Mouse (Mus musculus) liver, embryonic 16.5 days (tissue): ENCODE measurements around the gene Emilin2. TPM values are rescaled to one million over a fixed set of nuclear protein-coding genes. Genes with fewer than 3 reads are reported as not detected.

Experiments used
- ATAC-seq: fragments of 200-750 bp; cut with Nextera tagmentation; 2 replicates; pipeline ENCODE4 v1.8.0; 2017; ENCODE audit warnings: low read depth, mild to moderate bottlenecking, moderate number of reproducible peaks, moderate library complexity
- H3K27ac ChIP-seq: fragments of 300-500 bp; sonication (generic); 2 replicates; pipeline ENCODE4 v1.5.1; 2014; ENCODE audit warnings: mild to moderate bottlenecking, low read length
- H3K27me3 ChIP-seq: fragments of 300-500 bp; sonication (generic); 2 replicates; pipeline ENCODE4 v1.6.1; 2014; ENCODE audit warnings: low read depth, low read length, mixed read lengths; ENCODE audit not compliant: control insufficient read depth, insufficient read depth
- H3K36me3 ChIP-seq: fragments of 300-500 bp; sonication (generic); 2 replicates; pipeline ENCODE4 v1.6.1; 2014; ENCODE audit warnings: mild to moderate bottlenecking; ENCODE audit not compliant: control insufficient read depth, insufficient read depth
- H3K4me1 ChIP-seq: fragments of 300-500 bp; sonication (generic); 2 replicates; pipeline ENCODE4 v1.6.1; 2014; ENCODE audit warnings: low read depth, low read length, mixed read lengths; ENCODE audit not compliant: control insufficient read depth
- H3K4me2 ChIP-seq: fragments of 300-500 bp; sonication (generic); 2 replicates; pipeline ENCODE4 v1.6.1; 2014; ENCODE audit warnings: low read depth, low read length, mixed read lengths
- H3K4me3 ChIP-seq: fragments of 300-500 bp; sonication (generic); 2 replicates; pipeline ENCODE4 v1.5.1; 2014; ENCODE audit warnings: low read depth, mild to moderate bottlenecking, low read length
- H3K9ac ChIP-seq: fragments of 300-500 bp; sonication (generic); 2 replicates; pipeline ENCODE4 v1.6.1; 2014; ENCODE audit warnings: low read depth, low read length
- H3K9me3 ChIP-seq: fragments of 300-500 bp; sonication (generic); replicated peaks from 2 replicates; pipeline ENCODE4 v1.6.1; 2016; ENCODE audit warnings: low read length; ENCODE audit not compliant: control insufficient read depth
- WGBS: fragments of 180-500 bp; shearing (Covaris S2); extraction: QIAGEN DNeasy Blood & Tissue Kit; methylation state at CpG from one replicate; pipeline ENCODE4 v1.1.7; 2014; ENCODE audit not compliant: insufficient replicate concordance; 5-methylcytosine and 5-hydroxymethylcytosine counted together
- polyA plus RNA-seq: library from polyadenylated mRNA; unstranded; fragments of >200 nt; fragmentation: Nextera tagmentation; extraction: Ambion mirVana; gene quantifications from 2 replicates; pipeline ENCODE4 v1.2.1, GENCODE M21; 2015

The Emilin2 gene
- polyA plus RNA-seq, 1 experiment from 2014 or later, result 20.0 TPM

DNA sequence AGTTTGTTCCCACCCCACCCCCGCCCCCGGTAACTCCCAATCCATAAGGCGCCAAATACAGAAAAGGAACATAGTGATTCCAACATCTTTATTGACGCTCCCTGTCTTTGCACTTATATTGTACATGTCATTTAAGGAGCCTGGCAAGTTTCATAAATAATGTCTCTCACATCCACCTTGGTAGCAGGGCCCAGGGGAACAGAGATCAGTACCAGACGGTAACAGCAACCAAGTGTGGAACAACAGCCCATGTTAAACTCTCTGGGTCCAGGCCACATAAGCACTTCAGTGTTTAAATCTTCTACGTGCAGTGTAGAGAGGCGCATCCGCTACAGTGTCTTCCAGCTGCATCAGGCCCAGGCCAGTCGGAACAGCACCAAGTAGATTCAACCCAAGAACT lies 59.7 kb downstream of the Emilin2 start:
- no peak overlapping the region; the same call in 1 of the 2 replicates for H3K27ac ChIP-seq
- 89% methylated on average over 9 of the region's 9 CpGs for WGBS
- H3K36me3 ChIP-seq, result peaks cover 50% of the 10 kb centered on the region
- H3K27me3 ChIP-seq, result no peaks in the 10 kb centered on the region
- H3K9ac ChIP-seq, result no peak overlapping the region
- no peak overlapping the region for H3K4me2 ChIP-seq
- H3K4me3 ChIP-seq, result no peak overlapping the region
- H3K9me3 ChIP-seq, result no peaks in the 10 kb centered on the region
- H3K4me1 ChIP-seq, result peaks cover 33% of the 10 kb centered on the region
- no peak for ATAC-seq

DNA sequence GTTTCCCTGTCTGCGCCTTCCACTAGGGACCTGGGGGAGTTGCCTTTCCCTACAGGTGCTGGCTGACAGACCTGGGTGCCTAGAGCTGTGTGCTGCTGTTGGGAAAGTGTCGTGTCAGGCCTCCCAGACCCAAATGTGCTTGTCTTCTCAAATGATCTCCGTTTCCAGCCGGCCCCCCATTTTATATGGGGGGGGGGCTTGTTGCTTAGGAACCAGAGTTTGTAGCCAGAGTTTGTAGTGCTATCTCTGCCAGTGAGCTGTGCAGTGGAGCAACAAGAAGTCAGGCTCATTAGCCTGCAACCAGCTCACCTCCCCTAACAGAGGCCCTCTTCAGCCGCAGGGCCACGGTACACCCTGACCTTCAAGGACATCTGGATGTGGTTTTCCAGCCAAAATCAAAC lies 60.2 kb downstream of the Emilin2 start:
- H3K27ac ChIP-seq, result no peak overlapping the region; the same call in 1 of the 2 replicates
- WGBS, result 58% methylated on average over 6 of the region's 6 CpGs
- H3K4me2 ChIP-seq, result no peak overlapping the region
- H3K4me1 ChIP-seq, result peaks cover 28% of the 10 kb centered on the region
- peaks cover 55% of the 10 kb centered on the region for H3K36me3 ChIP-seq
- H3K9me3 ChIP-seq, result no peaks in the 10 kb centered on the region
- H3K4me3 ChIP-seq, result no peak overlapping the region
- no peak for ATAC-seq
- H3K9ac ChIP-seq, result no peak overlapping the region
- no peaks in the 10 kb centered on the region for H3K27me3 ChIP-seq

DNA sequence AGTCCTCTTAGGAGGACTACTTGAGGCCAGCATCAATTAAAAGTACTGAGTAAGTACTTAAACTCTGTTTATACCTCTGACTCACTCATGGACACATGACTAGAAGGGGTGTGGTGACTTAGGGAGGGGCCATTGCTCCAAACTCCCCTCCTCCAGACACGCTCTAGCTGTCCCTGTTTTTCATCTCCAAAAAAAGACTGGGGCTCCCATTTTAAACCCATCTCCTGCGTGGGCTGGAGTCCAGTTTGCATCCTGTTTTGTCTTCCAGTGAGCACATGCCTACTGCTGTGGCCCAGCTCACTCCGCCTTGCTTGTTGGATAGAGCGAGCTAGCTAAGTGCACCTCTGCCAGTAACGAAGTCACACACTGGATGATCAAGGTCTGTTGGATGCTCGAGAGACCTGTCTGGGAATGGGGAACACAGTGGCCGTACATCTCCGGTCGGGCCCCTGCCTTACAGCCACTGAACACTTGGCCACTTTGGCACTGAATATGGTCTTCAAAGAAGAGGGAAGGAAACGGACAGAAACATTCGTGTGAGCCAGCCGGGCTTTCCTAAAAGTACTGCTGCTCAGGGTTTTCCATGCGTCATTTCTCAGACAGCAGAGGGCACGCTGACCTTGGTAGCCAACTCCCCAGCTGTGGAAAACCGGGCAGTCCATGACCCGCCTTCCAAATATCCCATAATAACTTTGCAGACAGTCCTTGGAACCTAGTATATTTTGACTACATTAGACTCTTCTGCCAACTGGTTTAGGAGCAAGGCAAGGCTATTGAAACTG lies 60.8 kb downstream of the Emilin2 start:
- peaks cover 56% of the 10 kb centered on the region for H3K36me3 ChIP-seq
- H3K4me2 ChIP-seq, result no peak overlapping the region
- 77% methylated on average over 16 of the region's 16 CpGs for WGBS
- no peaks in the 10 kb centered on the region for H3K9me3 ChIP-seq
- H3K4me3 ChIP-seq, result no peak overlapping the region
- peak; percentile 64 for ATAC-seq
- peak overlapping the region; percentile 22; the same call in 1 of the 2 replicates for H3K27ac ChIP-seq
- H3K4me1 ChIP-seq, result peaks cover 22% of the 10 kb centered on the region
- no peak overlapping the region for H3K9ac ChIP-seq
- no peaks in the 10 kb centered on the region for H3K27me3 ChIP-seq

DNA sequence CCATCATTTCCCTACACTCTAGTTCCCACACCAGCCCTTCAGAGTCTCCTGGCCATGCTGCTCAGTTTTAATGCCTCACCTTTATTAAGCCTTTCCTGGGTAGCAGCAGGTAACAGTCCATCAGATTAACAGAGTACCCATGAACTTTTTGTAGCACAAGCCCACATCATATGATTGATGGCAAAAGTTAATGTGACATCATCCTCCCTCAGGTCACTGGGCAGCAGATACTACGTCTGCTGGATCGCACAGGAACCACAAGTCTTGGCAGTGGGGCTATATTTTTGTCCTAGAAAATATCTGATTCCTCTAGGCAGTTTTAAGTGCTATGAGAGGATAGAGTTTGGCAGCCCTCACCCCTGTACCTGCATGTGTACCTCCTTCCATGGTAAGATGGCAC lies 61.7 kb downstream of the Emilin2 start:
- H3K27me3 ChIP-seq, result no peaks in the 10 kb centered on the region
- H3K9me3 ChIP-seq, result no peaks in the 10 kb centered on the region
- H3K36me3 ChIP-seq, result peaks cover 63% of the 10 kb centered on the region
- 75% methylated on average over 2 of the region's 2 CpGs for WGBS
- H3K4me1 ChIP-seq, result peaks cover 18% of the 10 kb centered on the region
- H3K9ac ChIP-seq, result no peak overlapping the region
- ATAC-seq, result no peak
- no peak overlapping the region for H3K4me3 ChIP-seq
- H3K4me2 ChIP-seq, result no peak overlapping the region
- no peak overlapping the region; the same call in 1 of the 2 replicates for H3K27ac ChIP-seq

DNA sequence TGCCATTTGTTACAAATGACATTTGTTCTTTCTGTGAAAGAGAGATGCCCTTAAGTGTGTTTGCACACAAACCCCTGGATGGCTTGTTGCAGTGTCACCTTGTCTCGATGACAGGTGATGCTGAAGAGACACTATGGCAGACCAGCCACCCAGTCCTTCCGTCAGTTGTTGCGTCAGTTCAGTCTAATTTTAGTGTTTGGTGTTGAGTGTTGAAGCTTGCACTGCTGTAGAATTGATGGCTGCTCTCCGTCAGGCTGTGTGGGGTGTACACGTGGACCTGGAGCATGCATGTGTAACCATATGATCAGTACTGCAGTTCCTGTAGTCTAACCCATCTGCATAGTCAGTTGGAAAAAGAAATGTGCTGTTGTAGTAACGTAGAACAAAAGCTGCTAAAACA lies 62.8 kb downstream of the Emilin2 start:
- Histone ChIP-seq H3K4me1 (peaks cover 10% of the 10 kb centered on the region), H3K27me3 (no peaks in the 10 kb centered on the region), H3K9me3 (no peaks in the 10 kb centered on the region), H3K4me2 (no peak overlapping the region), H3K4me3 (no peak overlapping the region), H3K27ac (no peak overlapping the region), H3K36me3 (peaks cover 74% of the 10 kb centered on the region), H3K9ac (no peak overlapping the region)
- ATAC-seq, result no peak
- 76% methylated on average over 6 of the region's 6 CpGs for WGBS

DNA sequence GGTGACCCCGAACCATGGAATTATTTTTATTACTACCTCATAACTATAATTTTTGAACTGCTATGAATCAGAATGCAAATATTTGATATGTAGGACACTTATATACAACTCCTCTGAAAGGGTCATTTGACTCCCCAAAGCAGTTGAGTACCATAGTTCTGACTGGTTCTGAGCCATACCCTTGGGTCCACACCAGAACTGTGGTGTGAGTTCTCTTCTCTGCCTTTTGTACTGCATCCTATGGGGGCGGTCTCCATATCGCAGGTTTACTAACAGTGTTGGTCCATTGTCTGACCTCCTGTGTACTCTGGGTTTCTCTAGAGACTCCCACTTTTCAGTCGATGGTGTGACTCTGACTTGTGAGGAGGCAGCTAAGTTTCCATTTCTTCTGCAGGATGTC lies 65.8 kb downstream of the Emilin2 start:
- WGBS, result 86% methylated on average over 4 of the region's 4 CpGs
- no peaks in the 10 kb centered on the region for H3K9me3 ChIP-seq
- peaks cover 94% of the 10 kb centered on the region for H3K36me3 ChIP-seq
- H3K9ac ChIP-seq, result no peak overlapping the region
- H3K27ac ChIP-seq, result no peak overlapping the region
- no peaks in the 10 kb centered on the region for H3K27me3 ChIP-seq
- H3K4me1 ChIP-seq, result peaks cover 8% of the 10 kb centered on the region
- H3K4me2 ChIP-seq, result no peak overlapping the region
- ATAC-seq, result no peak
- no peak overlapping the region for H3K4me3 ChIP-seq

DNA sequence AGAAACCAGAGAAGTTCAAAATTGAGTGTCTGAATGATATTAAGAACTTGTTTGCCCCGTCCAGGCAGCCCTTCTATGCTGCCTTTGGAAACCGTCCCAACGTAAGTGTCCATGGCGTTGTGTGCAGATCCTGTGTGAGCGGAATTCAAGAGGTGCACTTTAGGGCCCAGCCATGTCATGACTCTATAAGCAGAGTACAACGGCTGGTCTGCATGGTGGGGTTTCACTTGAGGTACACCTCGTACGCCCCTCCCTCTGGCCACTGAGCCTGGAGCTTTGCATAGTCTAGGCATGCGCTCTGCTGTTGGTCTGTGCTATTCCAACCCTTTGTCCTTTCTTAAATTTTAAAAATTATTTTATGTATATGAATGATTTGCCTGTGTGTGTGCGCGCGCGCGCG lies 66.6 kb downstream of the Emilin2 start:
- peaks cover 96% of the 10 kb centered on the region for H3K36me3 ChIP-seq
- H3K27me3 ChIP-seq, result no peaks in the 10 kb centered on the region
- no peak overlapping the region for H3K4me3 ChIP-seq
- 95% methylated on average over 15 of the region's 15 CpGs for WGBS
- H3K9ac ChIP-seq, result no peak overlapping the region
- ATAC-seq, result no peak
- no peak overlapping the region for H3K27ac ChIP-seq
- no peak overlapping the region for H3K4me2 ChIP-seq
- H3K9me3 ChIP-seq, result no peaks in the 10 kb centered on the region
- H3K4me1 ChIP-seq, result peaks cover under 1% of the 10 kb centered on the region; the same call in 1 of the 2 replicates

DNA sequence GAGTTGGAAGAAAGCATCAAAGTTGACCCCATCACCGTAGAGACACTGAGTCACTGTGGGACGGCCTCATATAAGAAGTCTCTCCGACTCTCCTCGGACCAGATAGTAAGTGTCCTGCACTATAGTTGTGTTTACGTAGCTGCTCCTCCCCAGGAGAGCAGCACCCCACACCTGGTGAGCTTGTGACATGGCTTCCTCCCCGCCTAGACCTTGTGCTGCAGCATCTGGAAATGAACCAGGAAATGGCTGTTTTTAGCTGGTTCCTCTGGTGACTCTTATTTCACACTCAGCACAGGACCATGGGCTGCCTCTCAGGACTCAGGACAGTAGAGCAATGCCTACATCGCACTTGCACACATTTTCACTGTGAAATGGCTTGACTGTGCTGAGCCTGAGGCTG lies 69.1 kb downstream of the Emilin2 start:
- H3K36me3 ChIP-seq, result peaks cover 90% of the 10 kb centered on the region
- ATAC-seq, result no peak
- H3K27me3 ChIP-seq, result no peaks in the 10 kb centered on the region

DNA sequence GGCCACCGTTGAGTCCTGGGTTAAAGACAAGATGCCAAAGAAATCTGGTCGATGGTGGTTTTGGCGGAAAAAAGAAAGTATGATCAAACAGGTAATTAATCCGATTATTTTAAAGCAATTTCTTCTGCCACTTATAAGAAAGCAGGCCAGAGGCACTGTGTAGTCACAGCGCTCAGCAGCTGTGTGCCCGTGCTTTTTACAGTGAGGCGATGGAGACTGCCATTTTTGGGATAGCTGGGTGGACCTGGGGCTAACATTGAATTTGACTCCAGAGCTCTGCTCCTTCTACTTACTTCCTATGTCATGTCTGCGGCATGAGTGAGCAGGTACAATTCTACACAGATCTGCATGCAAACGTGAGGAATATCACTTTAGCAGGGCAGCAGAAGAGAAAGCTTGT lies 71.0 kb downstream of the Emilin2 start:
- H3K36me3 ChIP-seq, result peaks cover 83% of the 10 kb centered on the region
- H3K4me1 ChIP-seq, result peaks cover 37% of the 10 kb centered on the region
- 91% methylated on average over 9 of the region's 9 CpGs for WGBS
- H3K4me3 ChIP-seq, result no peak overlapping the region
- no peak overlapping the region for H3K27ac ChIP-seq
- H3K4me2 ChIP-seq, result no peak overlapping the region
- no peak for ATAC-seq
- no peaks in the 10 kb centered on the region for H3K9me3 ChIP-seq
- H3K27me3 ChIP-seq, result no peaks in the 10 kb centered on the region
- no peak overlapping the region for H3K9ac ChIP-seq

More for the DNA sequence above, 69.1 kb downstream of the Emilin2 start:
- Histone ChIP-seq H3K4me3 (no peak overlapping the region), H3K4me2 (no peak overlapping the region), H3K27ac (no peak overlapping the region), H3K9ac (no peak overlapping the region), H3K4me1 (peaks cover 20% of the 10 kb centered on the region), H3K9me3 (no peaks in the 10 kb centered on the region)
- WGBS, result 88% methylated on average over 7 of the region's 7 CpGs
